Mouse (Mus musculus) Patski (cell line): ENCODE measurements around the gene Zpr1. TPM values are rescaled to one million over a fixed set of nuclear protein-coding genes. Genes with fewer than 3 reads are reported as not detected.

ENCODE experiments used
- ATAC-seq: fragments of 100-300 bp; one replicate; pipeline ENCODE4 v1.8.0; 2021
- CTCF ChIA-PET: fragments of 350-600 bp; sonication (Branson Sonifier 250); formaldehyde crosslinking; loops from one replicate; lab custom pipeline; 2022; ENCODE audit warnings: inconsistent platforms; lab: Charles Lee
- POLR2A ChIA-PET: fragments of 350-600 bp; sonication (Branson Sonifier 250); formaldehyde crosslinking; loops from one replicate; lab custom pipeline; 2022; ENCODE audit warnings: antibody characterized with exemption, inconsistent platforms; lab: Charles Lee
- DNase-seq: peaks from one replicate; pipeline ENCODE4 v3.0.0-alpha.2; 2011; ENCODE audit warnings: low read depth, low spot score
- H3K27me3 ChIP-seq: fragments of 371-371 bp; one replicate; pipeline ENCODE4 v1.5.1; 2021
- CTCF ChIP-seq: fragments of 100-300 bp; IDR thresholded peaks from one replicate; pipeline ENCODE4 v1.5.1; 2021
- in situ Hi-C: fragments of 300-500 bp; cut with MboI; formaldehyde crosslinking; loops from 3 replicates; pipeline ENCODE4 v1.11.1; 2018; ENCODE audit warnings: low pct_unique_long_range_greater_than_20kb, mixed read lengths
- polyA plus RNA-seq: library from polyadenylated mRNA; unstranded; gene quantifications from one replicate; pipeline ENCODE4 v1.2.3, GENCODE M21; 2021

Zpr1 gene
- polyA plus RNA-seq, 1 experiment from 2014 or later = 55.1 TPM

GRCm38 (mm10) chr9:46235596-46235648 is 37.4 kb upstream of the Zpr1 start, which contains the start of gene Apoc3:
Gene Apoc3, minus strand, starts transcription at chr9:46235636.
- POLR2A ChIA-PET = no interaction called here

GRCm38 (mm10) chr9:46235649-46236048 is 37.2 kb upstream of the Zpr1 start:
- CTCF ChIA-PET = interaction anchor here (0.7 kb wide), 1 partner anchor 315 kb away, joined by 3 read pairs; no protein-coding TSS in a partner anchor
- peaks cover 18% of the 10 kb centered on the region for H3K27me3 ChIP-seq
- in situ Hi-C loops = no loop called here
- TF ChIP-seq CTCF = no peak
- no peak for DNase-seq
- POLR2A ChIA-PET = no interaction called here
- ATAC-seq = no peak

More at GRCm38 (mm10) chr9:46235596-46235648, 37.4 kb upstream of the Zpr1 start, which contains the start of gene Apoc3:
- ATAC-seq (no peak), DNase-seq (no peak)
- H3K27me3 ChIP-seq = peaks cover 16% of the 10 kb centered on the region
- no peak for TF ChIP-seq CTCF
- CTCF ChIA-PET = interaction anchor here (0.7 kb wide), 1 partner anchor 315 kb away, joined by 3 read pairs; no protein-coding TSS in a partner anchor
- in situ Hi-C loops = no loop called here

- peaks cover 43% of the 10 kb centered on the region for H3K27me3 ChIP-seq
- TF ChIP-seq CTCF = no peak
- DNase-seq = no peak
- in situ Hi-C loops = no loop called here
- POLR2A ChIA-PET = no interaction called here
- ATAC-seq = no peak
- CTCF ChIA-PET = interaction anchor here (2.3 kb wide), 1 partner anchor 9 kb away, joined by 8 read pairs; no protein-coding TSS in a partner anchor
Measured at GRCm38 (mm10) chr9:46238850-46239249, 34.0 kb upstream of the Zpr1 start.

GRCm38 (mm10) chr9:46240526-46241153 is 32.2 kb upstream of the Zpr1 start, which contains the start of gene Apoa4:
Gene Apoa4, plus strand, starts transcription at chr9:46240696.
- DNase-seq = no peak
- ChIA-PET CTCF (interaction anchor here (2.3 kb wide), 1 partner anchor 11 kb away, joined by 8 read pairs; no protein-coding TSS in a partner anchor), POLR2A (no interaction called here)
- no peak for ATAC-seq
- H3K27me3 ChIP-seq = peaks cover 43% of the 10 kb centered on the region
- TF ChIP-seq CTCF = no peak
- in situ Hi-C loops = no loop called here

GRCm38 (mm10) chr9:46241818-46242217 is 31.0 kb upstream of the Zpr1 start:
- in situ Hi-C loops = no loop called here
- no peak for DNase-seq
- no peak for ATAC-seq
- no peak for TF ChIP-seq CTCF
- ChIA-PET POLR2A (no interaction called here), CTCF (interaction anchor here (1.6 to 2.0 kb wide), 2 partner anchors 12 to 51 kb away, joined by 3 to 8 read pairs; no protein-coding TSS in a partner anchor)
- peaks cover 43% of the 10 kb centered on the region for H3K27me3 ChIP-seq

- ChIA-PET POLR2A (no interaction called here), CTCF (interaction anchor here (0.6 to 2.0 kb wide), 3 partner anchors 13 to 1379 kb away, joined by 3 to 8 read pairs (median 3); no protein-coding TSS in a partner anchor)
- ATAC-seq (no peak), DNase-seq (no peak)
- in situ Hi-C loops = no loop called here
- no peak for TF ChIP-seq CTCF
- H3K27me3 ChIP-seq = peaks cover 39% of the 10 kb centered on the region
Measured at GRCm38 (mm10) chr9:46243122-46243521, 29.7 kb upstream of the Zpr1 start.

- DNase-seq (no peak), ATAC-seq (no peak)
- ChIA-PET CTCF (interaction anchor here (1.3 kb wide), 1 partner anchor 302 kb away, joined by 3 read pairs; no protein-coding TSS in a partner anchor), POLR2A (no interaction called here)
- in situ Hi-C loops = no loop called here
- H3K27me3 ChIP-seq = peaks cover 41% of the 10 kb centered on the region
- no peak for TF ChIP-seq CTCF
Measured at GRCm38 (mm10) chr9:46243584-46243983, 29.3 kb upstream of the Zpr1 start.

- in situ Hi-C loops = no loop called here
- CTCF ChIA-PET = interaction anchor here (0.7 to 3.3 kb wide), 6 partner anchors 10 to 54 kb away, joined by 3 to 19 read pairs (median 3); no protein-coding TSS in a partner anchor
- ATAC-seq = peak; percentile 67
Measured at GRCm38 (mm10) chr9:46246752-46247324, 26.0 kb upstream of the Zpr1 start.

GRCm38 (mm10) chr9:46256177-46256576 is 16.7 kb upstream of the Zpr1 start:
- DNase-seq = no peak
- CTCF ChIA-PET = no interaction called here
- H3K27me3 ChIP-seq = peaks cover 26% of the 10 kb centered on the region
- no peak for ATAC-seq
- in situ Hi-C loops = no loop called here
- TF ChIP-seq CTCF = no peak
- POLR2A ChIA-PET = no interaction called here

More at GRCm38 (mm10) chr9:46246752-46247324, 26.0 kb upstream of the Zpr1 start:
- POLR2A ChIA-PET = interaction anchor here (0.6 kb wide), 1 partner anchor 310 kb away, joined by 6 read pairs; no protein-coding TSS in a partner anchor
- no peak for TF ChIP-seq CTCF
- DNase-seq = peak; percentile 7
- H3K27me3 ChIP-seq = peaks cover 31% of the 10 kb centered on the region

- TF ChIP-seq CTCF = no peak
- ATAC-seq (no peak), DNase-seq (no peak)
- in situ Hi-C loops = no loop called here
- ChIA-PET POLR2A (no interaction called here), CTCF (interaction anchor here (1.0 kb wide), 1 partner anchor 11 kb away, joined by 4 read pairs; no protein-coding TSS in a partner anchor)
- peaks cover 27% of the 10 kb centered on the region for H3K27me3 ChIP-seq
Measured at GRCm38 (mm10) chr9:46256658-46257385, 16.0 kb upstream of the Zpr1 start.
